Mouse (Mus musculus) heart, adult 2 months (tissue): ENCODE measurements around the gene Fam136a. TPM values are rescaled to one million over a fixed set of nuclear protein-coding genes. Genes with fewer than 3 reads are reported as not detected.

Source experiments
- DNase-seq, 2 experiments: peaks; one replicate each; pipeline ENCODE4 v3.0.0; 2021
- H3K27ac ChIP-seq: fragments of 200-600 bp; 2 replicates; pipeline ENCODE4 v1.8.1; 2022
- H3K27me3 ChIP-seq: fragments of 200-500 bp; 2 replicates; pipeline ENCODE4 v1.6.1; 2012; ENCODE audit warnings: mild to moderate bottlenecking, low read length, inconsistent platforms, mixed read lengths; ENCODE audit not compliant: control insufficient read depth, insufficient read depth
- H3K36me3 ChIP-seq: fragments of 200-500 bp; 2 replicates; pipeline ENCODE4 v1.6.1; 2012; ENCODE audit warnings: low read length, inconsistent platforms; ENCODE audit not compliant: control insufficient read depth, insufficient read depth
- H3K4me1 ChIP-seq: fragments of 200-500 bp; 2 replicates; pipeline ENCODE4 v1.6.1; 2011; ENCODE audit warnings: low read length; ENCODE audit not compliant: control insufficient read depth, insufficient read depth
- H3K4me3 ChIP-seq: fragments of 200-600 bp; 2 replicates; pipeline ENCODE4 v1.8.1; 2022
- H3K79me2 ChIP-seq: fragments of 200-500 bp; replicated peaks from 2 replicates; pipeline ENCODE4 v1.6.1; 2012; ENCODE audit warnings: mild to moderate bottlenecking, inconsistent platforms, low read length, moderate library complexity, mixed read lengths; ENCODE audit not compliant: control insufficient read depth, insufficient read depth
- H3K9ac ChIP-seq: fragments of 200-500 bp; 2 replicates; pipeline ENCODE4 v1.6.1; 2012; ENCODE audit warnings: low read depth, mild to moderate bottlenecking, control low read depth, inconsistent platforms, low read length, mixed read lengths
- CTCF ChIP-seq: fragments of 200-600 bp; IDR thresholded peaks from 2 replicates; pipeline ENCODE4 v1.8.1; 2022; ENCODE audit warnings: antibody characterized with exemption, mild to moderate bottlenecking, moderate library complexity
- EP300 ChIP-seq: fragments of 200-500 bp; IDR thresholded peaks from 2 replicates; pipeline ENCODE4 v1.6.1; 2011; ENCODE audit warnings: low read depth, low read length, control low read depth; ENCODE audit not compliant: insufficient read depth
- POLR2A ChIP-seq: fragments of 200-500 bp; IDR thresholded peaks from 2 replicates; pipeline ENCODE4 v1.6.1; 2011; ENCODE audit warnings: mild to moderate bottlenecking, low read depth, low read length, control low read depth; ENCODE audit not compliant: insufficient read depth
- WGBS: fragments of 180-500 bp; shearing (Covaris S2); methylation state at CpG from one replicate; pipeline ENCODE4 v1.1.7; 2018; 5-methylcytosine and 5-hydroxymethylcytosine counted together
- intact Hi-C: fragments of 180-260 bp; cut with DNase I; formaldehyde crosslinking; loops from one replicate; pipeline ENCODE4 v1.15.1; 2025
- polyA plus RNA-seq: library from polyadenylated mRNA; depleted of rRNA; stranded (reverse); fragments of >200 nt; gene quantifications from 2 replicates; pipeline ENCODE4 v1.2.3, GENCODE M21; 2012
- total RNA-seq, 2 experiments: library from RNA; stranded (reverse); gene quantifications; 2 replicates each; pipeline ENCODE4 v1.2.3; 2021

Fam136a gene
- total and polyA plus RNA-seq, 3 experiments = 15.8 to 29.3 (median 29.3) TPM

DNA sequence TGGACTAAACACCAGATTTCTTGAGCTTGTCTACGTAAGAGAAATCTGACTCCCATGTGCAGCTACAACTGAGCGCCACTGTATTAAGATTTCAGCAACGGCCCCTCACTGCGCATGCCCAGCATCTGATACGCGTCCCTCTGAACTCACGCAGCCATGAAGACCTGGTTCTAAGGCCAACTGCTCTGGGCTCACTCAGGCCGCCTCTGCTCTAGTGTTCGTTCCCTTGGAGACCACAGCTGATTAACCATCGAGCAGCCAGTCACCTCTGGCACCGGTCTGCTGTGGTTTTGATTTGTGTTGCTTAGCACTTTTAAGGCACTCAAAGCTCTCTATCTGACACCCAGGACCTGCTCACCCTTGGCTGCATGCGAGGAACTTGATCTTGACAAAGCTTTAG is 21.9 kb downstream of the Fam136a start:
- Histone ChIP-seq H3K27ac (no peak overlapping the region), H3K27me3 (no peaks in the 10 kb centered on the region), H3K4me3 (no peak overlapping the region), H3K79me2 (no peaks in the 10 kb centered on the region), H3K36me3 (no peaks in the 10 kb centered on the region), H3K4me1 (no peaks in the 10 kb centered on the region), H3K9ac (no peak overlapping the region)
- intact Hi-C loops = no loop called here
- no peak for DNase-seq
- 82% methylated on average over 12 of the region's 12 CpGs for WGBS
- TF ChIP-seq CTCF (no peak), POLR2A (no peak), EP300 (no peak)

DNA sequence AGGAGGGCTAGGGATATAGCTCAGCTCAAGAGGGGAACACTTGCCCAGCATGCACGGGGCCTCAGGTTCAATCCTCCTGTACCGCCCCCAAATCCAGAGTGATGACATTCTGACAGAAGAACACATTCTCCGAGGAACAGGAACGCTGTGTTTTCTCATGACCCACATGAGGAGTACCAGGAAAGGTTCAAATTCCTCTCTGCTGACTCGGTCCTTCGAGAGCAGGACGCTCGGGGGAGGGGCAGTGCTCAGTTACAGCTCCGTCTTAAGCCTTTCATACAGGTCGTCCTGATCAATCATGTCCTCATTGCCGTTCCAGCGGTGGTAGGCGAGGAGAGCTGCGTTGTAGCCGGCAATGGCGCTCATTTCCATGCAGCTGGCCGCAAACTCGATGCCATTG is 23.0 kb downstream of the Fam136a start:
- TF ChIP-seq EP300 (no peak), CTCF (no peak), POLR2A (no peak)
- intact Hi-C loops = no loop called here

DNA sequence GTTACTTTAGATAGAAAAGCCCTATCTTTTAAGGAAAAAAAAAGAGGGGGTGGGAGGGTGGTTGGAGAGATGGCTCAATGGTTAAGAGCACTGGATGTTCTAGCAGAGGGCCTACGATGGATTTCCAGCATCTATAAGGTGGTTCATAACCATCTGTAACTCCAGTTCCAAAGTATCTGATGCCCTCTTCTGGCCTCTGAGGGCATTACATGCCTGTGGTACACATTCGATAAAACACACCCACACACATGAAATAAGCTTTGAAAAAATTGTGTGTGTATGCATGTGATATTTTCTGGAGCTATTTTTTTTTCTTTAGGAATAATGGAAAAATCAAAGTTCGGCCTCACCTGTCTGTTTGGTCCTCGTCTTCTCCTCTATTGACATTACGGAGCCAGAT is 25.9 kb downstream of the Fam136a start:
- DNase-seq = no peak
- H3K4me1 ChIP-seq = peaks cover 3% of the 10 kb centered on the region; the same call in 1 of the 2 replicates
- H3K9ac ChIP-seq = no peak overlapping the region
- WGBS = 98% methylated on average over 5 of the region's 5 CpGs
- no peaks in the 10 kb centered on the region for H3K79me2 ChIP-seq
- H3K36me3 ChIP-seq = no peaks in the 10 kb centered on the region; the same call in 1 of the 2 replicates
- H3K27ac ChIP-seq = no peak overlapping the region
- no peak overlapping the region for H3K4me3 ChIP-seq
- intact Hi-C loops = no loop called here
- no peak for TF ChIP-seq POLR2A
- peak; percentile 61 for TF ChIP-seq CTCF
- no peak for TF ChIP-seq EP300
- H3K27me3 ChIP-seq = no peaks in the 10 kb centered on the region

More for the DNA sequence above, 23.0 kb downstream of the Fam136a start:
- no peak for DNase-seq
- H3K79me2 ChIP-seq = no peaks in the 10 kb centered on the region
- H3K27ac ChIP-seq = no peak overlapping the region
- H3K36me3 ChIP-seq = no peaks in the 10 kb centered on the region
- no peaks in the 10 kb centered on the region for H3K27me3 ChIP-seq
- no peak overlapping the region for H3K9ac ChIP-seq
- H3K4me1 ChIP-seq = no peaks in the 10 kb centered on the region
- 61% methylated on average over 18 of the region's 18 CpGs for WGBS
- no peak overlapping the region for H3K4me3 ChIP-seq

GRCm38 (mm10) chr6:86393187-86393586 is 27.7 kb downstream of the Fam136a start:
- H3K79me2 ChIP-seq = no peaks in the 10 kb centered on the region
- no peaks in the 10 kb centered on the region; the same call in 1 of the 2 replicates for H3K36me3 ChIP-seq
- no peak for DNase-seq
- peaks cover 6% of the 10 kb centered on the region; the same call in 1 of the 2 replicates for H3K4me1 ChIP-seq
- WGBS = 100% methylated on average over 1 of the region's 1 CpGs
- no peak overlapping the region for H3K4me3 ChIP-seq
- no peak overlapping the region for H3K9ac ChIP-seq
- TF ChIP-seq CTCF (peak; percentile 38), EP300 (no peak)
- no peak overlapping the region for H3K27ac ChIP-seq
- intact Hi-C loops = no loop called here
- no peaks in the 10 kb centered on the region for H3K27me3 ChIP-seq

DNA sequence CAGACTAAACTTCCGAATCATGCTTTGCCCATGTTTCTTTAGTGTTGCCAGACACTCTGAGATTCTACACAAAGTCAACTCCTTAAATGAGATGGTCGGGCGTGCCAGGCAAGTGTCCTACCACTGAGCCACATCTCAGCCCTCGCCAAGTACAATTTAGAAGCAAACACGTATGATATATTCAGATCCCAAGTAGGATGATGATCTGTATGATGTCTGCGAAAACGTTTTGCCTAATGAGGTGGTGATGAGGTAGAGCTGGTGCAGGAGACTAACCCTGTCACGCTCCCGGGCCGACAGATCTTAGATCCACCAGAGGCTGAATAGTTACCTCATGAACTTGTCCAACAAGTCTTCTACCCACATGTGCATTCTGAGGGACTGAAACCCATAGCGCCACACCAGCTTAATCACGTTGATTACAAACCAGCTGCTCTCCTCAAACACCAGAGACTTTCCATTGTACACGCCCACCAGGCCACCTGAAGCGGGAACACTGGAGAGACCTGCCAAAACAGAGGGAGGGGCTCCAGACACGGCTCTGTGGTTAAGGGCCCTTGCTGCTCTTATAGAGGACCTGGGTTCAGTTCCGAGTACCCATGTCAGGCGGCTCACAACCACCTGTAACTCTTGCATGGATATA is 28.8 kb downstream of the Fam136a start:
- WGBS = 93% methylated on average over 17 of the region's 17 CpGs
- Histone ChIP-seq H3K27ac (no peak overlapping the region), H3K9ac (no peak overlapping the region), H3K27me3 (no peaks in the 10 kb centered on the region), H3K4me3 (no peak overlapping the region), H3K4me1 (peaks cover 6% of the 10 kb centered on the region; the same call in 1 of the 2 replicates), H3K36me3 (no peaks in the 10 kb centered on the region; the same call in 1 of the 2 replicates), H3K79me2 (no peaks in the 10 kb centered on the region)
- intact Hi-C loops = no loop called here
- TF ChIP-seq EP300 = no peak
- no peak for TF ChIP-seq CTCF
- TF ChIP-seq POLR2A = no peak
- DNase-seq = no peak

- Histone ChIP-seq H3K27ac (no peak overlapping the region), H3K9ac (no peak overlapping the region), H3K4me3 (no peak overlapping the region)
Measured at GRCm38 (mm10) chr6:86395021-86395420, 29.6 kb downstream of the Fam136a start.

More at GRCm38 (mm10) chr6:86395021-86395420, 29.6 kb downstream of the Fam136a start:
- intact Hi-C loops = no loop called here
- no peaks in the 10 kb centered on the region for H3K79me2 ChIP-seq
- WGBS = 66% methylated on average over 9 of the region's 9 CpGs
- DNase-seq = no peak
- no peaks in the 10 kb centered on the region; the same call in 1 of the 2 replicates for H3K36me3 ChIP-seq
- no peaks in the 10 kb centered on the region for H3K27me3 ChIP-seq
- no peak for TF ChIP-seq POLR2A
- TF ChIP-seq CTCF = no peak
- no peak for TF ChIP-seq EP300
- H3K4me1 ChIP-seq = peaks cover 6% of the 10 kb centered on the region; the same call in 1 of the 2 replicates
